Mouse (Mus musculus): ENCODE results near the gene Efs. TPM values are rescaled to one million over a fixed set of nuclear protein-coding genes. Genes with fewer than 3 reads are reported as not detected.

Efs gene
- not detected for total RNA-seq (2023)

DNA sequence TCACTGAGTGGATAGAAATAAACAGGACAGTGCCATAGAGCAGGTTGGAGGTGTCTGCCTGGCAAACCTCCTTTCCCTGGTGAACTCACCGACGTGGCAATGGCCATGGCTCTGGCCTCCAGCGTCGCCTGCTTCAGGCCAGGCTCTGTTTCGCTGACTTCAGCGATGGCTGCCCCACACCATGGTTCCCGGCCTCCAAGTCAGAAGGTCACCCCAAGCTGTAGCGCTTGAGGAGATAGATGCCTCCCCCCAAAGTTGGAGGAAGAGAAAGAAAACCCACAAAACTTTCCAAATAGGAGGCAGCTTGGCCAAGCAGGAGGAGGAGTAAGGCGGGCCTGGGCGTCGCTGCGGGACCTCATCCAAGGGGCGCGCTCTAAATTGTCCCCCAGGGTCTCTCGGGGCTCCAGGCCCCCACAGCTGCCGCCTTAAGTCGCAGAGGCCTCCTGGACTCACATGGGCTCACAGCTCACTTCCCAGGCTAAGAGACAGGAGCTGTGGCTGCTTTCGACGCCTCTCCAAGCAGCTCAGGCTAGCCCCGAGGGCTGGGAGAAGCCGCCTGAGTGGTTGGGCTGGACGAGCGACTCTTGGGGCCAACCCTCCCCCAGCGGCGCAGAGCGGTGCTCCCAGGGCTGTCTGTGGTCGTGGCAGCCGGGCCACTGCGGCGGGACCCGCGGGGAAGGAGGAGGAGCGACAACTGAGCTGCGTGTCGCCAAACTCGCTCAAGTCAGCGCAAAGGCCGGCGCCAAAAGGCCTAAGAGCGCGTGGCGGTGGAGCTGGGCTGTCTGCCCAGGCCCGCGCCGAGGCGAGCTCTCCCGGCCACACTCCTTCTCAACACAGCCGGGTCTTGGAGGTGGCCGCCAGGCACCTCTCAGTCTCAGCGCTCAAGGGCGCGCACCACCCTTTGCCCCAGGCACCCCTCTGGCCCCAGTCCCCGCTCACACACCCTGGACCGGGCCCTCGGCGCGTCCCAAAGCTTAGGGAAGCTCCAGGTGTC, at the start of gene Efs:
Gene Efs (minus strand): TSS at position 778 of the 994 bp plus-strand sequence.

DNA sequence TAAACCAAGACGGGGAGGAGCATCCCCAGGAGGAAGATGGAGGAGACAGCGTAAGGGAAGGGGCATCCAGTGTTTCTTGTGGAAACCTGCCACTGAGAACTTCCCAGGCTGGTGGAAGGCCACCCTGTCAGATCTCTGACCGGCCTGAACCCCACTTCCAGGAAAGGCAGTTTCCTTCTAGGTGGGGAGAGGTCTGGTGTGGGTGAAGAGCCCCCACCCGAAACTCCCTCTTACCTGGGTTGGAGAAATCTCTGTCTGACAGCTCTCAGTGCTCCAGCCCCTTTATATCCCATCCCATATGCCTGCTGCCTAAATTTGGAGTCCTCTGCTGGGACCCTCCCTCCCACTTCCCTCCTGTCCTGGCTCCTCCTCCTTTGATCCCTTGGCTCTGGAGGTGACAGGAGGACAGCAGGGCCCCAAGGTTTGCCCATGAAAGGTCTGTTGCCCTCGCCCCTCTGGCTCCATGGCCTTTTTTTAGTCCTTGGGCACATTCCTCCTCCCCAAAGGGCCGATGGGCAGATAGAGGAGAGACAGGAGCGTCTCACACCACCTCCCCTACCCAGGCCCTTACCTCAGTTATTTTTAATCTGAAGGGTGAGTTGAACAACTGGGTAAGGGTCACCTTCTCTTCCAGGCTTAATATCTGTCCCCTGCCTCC, 40.5 kb upstream of the Efs start, which contains the start of gene Myh6:
Gene Myh6 (minus strand): TSS at position 608 of the 658 bp plus-strand sequence.

DNA sequence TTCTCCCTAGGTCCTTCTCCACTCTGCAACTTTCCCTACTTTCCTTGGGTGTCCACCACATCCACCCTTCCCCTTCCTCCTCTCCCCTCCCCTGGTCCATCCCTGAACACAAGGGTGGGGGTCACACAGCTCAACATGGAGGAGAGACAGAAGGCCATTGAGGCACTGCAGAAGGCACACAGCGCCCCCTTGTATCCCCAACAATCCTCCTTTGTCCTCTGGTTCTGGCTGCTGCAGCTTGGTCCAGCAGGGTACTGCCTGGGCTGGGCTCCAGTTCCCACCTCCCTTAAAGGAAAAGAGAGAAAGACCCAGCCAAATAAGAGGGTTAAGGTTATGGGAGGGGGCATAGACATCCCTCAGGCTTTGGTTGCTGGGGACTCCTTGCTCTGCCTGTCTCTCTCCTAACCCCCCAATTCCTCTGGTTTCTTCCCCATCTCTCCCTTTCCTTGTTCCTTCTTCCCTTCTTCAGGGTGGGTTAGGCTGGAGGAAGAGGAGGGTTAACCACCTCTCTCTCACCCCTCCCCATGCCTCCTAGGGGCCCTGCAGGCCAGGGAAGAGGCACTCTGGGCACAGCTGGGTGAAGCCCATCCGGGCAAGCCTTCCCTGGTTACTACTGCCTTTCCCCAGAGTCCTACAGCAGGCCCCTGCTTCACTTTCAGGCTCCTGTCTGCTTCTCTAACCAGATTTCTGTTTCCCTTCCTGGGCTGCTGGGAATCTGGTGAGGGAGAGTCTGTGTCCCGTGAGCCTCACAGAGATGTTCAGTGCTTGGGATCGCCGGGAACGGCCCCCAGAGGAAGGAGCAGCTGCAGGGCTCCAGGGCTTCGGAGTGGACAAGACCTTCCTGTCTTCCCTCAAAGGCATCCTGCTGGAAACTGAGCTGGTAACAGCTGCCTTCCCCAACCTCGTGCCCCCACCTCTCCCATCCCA, 10.2 kb upstream of the Efs start, which contains the start of gene Cmtm5:
Gene Cmtm5 (plus strand): TSS at position 358 of the 927 bp plus-strand sequence.

DNA sequence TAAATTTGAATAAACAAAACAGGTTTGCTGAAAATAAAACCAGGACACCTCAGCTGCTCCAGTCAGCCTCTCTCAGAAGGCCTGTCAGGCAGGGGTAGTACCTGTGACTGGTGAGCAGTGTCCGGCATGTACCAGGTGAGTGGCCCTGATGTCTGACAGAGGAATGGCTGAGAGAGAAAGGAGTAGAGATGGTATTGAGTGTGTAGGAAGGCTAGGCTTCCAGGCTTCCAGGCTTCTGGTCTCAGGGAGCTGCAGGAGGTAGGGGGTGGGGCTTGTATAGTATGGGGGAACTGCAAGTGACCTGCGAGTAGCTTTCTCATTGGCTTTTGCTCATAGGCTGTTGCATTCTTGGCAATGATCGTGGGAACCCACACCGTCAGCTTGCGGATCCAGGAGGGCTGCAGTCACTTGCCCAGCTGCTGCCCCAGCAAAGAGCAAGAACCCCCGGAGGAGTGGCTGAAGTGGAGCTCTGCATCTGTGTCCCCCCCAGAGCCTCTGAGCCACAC, 6.8 kb upstream of the Efs start, which contains the start of gene Il25:
Gene Il25 (plus strand): TSS at position 51 of the 506 bp plus-strand sequence.

DNA sequence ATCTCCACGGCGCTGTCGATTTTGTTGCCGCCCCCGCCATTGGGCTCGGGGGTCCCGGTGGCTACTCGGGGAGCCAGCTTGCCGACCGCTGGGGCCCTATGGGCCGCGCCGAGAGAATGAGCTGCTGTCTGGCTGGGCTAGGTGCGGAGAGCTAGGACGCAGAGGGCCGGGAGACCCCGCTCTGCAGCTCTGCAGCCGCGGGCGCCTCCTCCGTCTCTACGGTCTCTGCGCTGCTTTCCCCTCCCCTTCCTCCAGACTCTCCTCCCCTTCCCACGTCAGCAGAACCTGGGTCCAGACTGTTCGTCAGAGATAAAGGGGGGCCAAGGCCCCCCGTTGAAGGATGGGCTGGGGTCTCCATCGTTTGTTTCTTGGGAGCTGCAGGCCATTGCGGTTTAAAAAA, 13.0 kb downstream of the Efs start, which contains the start of gene Slc22a17:
Gene Slc22a17 (minus strand): TSS at position 247 of the 400 bp plus-strand sequence.

DNA sequence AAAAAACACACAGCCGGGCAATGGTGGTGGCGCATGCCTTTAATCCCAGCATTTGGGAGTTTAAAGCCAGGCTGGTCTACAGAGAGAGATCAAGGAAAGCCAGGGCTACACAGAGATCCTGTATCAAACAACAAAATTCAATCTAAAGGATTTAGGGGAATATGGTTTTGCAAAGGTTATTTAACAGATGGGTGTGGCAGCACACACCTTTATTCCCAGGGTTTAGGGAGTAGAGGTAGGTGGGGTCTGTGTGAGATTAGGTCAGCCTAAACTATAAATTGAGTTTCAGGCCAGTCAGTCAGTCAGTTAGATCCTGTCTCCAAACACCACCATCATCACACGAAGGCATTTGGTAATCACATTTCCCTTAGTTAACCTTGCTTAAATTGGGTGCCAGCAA, 33.7 kb downstream of the Efs start, which contains the start of gene Pabpn1:
Gene Pabpn1 (plus strand): TSS at position 301 of the 400 bp plus-strand sequence.

DNA sequence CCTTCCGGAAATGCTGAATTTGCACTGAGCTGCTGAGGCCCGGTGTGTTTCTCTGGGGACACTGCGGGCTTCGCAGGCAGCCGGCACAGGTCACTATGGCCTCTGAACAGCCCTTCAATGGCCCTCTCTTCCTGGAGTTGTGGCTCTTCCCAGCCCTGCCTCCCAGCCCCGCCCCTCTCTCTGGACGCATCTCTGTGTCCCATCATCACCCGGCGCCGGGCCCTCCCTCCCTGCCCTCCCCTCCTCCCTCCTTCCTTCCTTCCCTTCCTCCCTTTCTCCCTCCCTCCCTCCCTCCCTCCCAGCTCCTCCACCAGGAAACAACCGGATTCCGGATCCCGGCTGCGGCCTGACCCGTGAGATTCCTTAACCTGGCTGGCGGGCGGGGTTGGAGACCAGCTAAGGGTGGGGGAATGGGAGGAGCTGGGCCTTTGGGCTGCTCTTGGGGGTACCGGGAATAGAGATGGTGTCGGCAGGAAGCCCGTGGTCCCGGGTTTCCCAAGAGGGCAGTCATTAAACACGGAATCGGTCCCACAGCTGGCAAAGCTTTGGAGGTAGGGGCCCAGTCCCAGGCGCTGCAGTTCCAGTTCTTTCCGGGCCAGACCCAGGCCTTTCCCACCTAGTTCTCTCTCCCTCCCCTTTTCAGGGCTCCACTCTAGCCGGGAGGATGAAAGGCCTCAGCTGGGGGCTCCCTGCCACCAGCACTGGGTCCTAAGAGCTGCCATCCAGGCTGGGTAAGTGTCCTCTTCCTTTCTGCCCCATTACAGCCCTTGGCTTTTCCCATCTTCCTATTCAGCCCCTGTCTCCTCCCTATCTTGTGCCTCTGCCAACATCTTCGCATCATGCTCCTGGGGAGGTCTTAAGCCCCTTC, 42.5 kb downstream of the Efs start, which contains the start of the genes Bcl2l2 and Gm20521:
Gene Bcl2l2 (plus strand): TSS at position 224 of the 868 bp plus-strand sequence.
Gene Gm20521 (plus strand): TSS at position 288 of the 868 bp plus-strand sequence.

DNA sequence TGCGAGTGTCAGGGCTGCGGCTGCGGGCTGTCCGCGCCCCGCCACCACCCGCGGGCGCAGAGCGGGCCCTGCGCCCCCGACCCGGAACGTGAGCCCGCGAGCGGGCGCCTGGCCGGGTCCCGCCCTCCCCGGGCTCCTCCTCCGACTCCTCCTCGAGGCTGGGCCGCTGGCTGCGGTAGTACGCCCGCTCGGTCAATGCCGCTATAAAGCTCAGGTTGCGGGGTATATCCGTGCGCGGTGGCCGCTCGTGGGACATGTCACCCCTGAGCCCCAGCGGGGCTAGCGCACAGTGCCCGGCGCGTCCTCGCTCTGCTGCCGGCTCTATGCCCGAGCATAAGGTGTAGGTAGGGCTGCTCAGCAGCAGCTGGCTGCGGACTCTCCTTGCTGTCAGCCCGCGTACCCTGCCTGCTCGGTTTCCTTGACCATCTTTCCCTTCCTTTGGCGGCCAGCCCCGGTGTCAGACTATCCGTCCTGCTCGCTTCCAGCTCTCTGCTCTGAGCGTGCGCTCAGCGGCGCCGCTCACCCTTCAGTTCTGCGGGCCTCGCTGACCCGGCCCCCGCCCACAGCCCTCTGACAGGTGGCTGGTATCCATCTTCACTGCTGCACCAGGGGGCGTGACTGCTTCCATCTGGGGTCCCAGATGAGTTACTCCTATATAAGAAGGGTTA, 48.7 kb downstream of the Efs start, which contains the start of gene Ppp1r3e:
Gene Ppp1r3e (minus strand): TSS at position 503 of the 668 bp plus-strand sequence.

DNA sequence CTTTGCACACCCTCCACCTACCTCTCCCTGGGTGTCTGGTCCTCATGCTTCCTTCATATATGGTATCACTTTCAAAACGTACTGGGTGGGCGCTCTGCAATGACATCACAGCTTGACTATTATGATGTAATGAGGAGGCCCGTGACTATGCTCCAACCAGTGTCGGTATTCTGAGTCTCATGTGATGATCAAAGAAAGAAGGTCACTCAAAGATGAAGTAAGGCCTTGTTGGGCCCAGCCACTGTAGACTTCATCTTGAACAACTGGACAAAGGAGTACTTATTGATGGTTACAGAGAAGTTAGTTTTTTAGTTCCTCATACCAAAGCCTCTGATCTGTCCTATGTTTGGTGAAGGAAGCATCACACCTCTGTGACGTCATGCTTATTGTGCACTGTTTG, 55.1 kb downstream of the Efs start, which contains the start of gene Homez:
Gene Homez (minus strand): TSS at position 101 of the 400 bp plus-strand sequence.

Other genes with a start within 250 kb of the Efs start
- gene 1700123O20Rik, start 239.9 kb downstream of the Efs start, total RNA-seq (2023), result 34.4 TPM
- gene Acin1, start 239.2 kb downstream of the Efs start, total RNA-seq (2023), result 601 TPM
- gene Gm29776, start 227.3 kb downstream of the Efs start, total RNA-seq (2023), result not detected
- not detected for gene Cebpe, start 214.0 kb downstream of the Efs start, total RNA-seq (2023)
- gene Slc7a8, start 144.2 kb downstream of the Efs start, total RNA-seq (2023), result 0.85 TPM
- not detected for gene Rnf212b, start 112.0 kb downstream of the Efs start, total RNA-seq (2023)
- gene Homez, start 55.2 kb downstream of the Efs start, total RNA-seq (2023), result 3.3 TPM
- 17.4 TPM for gene Ppp1r3e, start 48.6 kb downstream of the Efs start, total RNA-seq (2023)
- gene Bcl2l2, start 42.7 kb downstream of the Efs start, total RNA-seq (2023), result 1.4 TPM
- gene Gm20521, start 42.7 kb downstream of the Efs start, total RNA-seq (2023), result not detected
- 243 TPM for gene Pabpn1, start 33.6 kb downstream of the Efs start, total RNA-seq (2023)
- gene Slc22a17, start 13.0 kb downstream of the Efs start, total RNA-seq (2023), result 2.0 TPM
- gene Il25, start 6.6 kb upstream of the Efs start, total RNA-seq (2023), result not detected
- gene Cmtm5, start 10.1 kb upstream of the Efs start, total RNA-seq (2023), result not detected
- not detected for gene Myh6, start 40.8 kb upstream of the Efs start, total RNA-seq (2023)
- not detected for gene Gm17428, start 50.8 kb upstream of the Efs start, total RNA-seq (2023)
- gene Myh7, start 68.5 kb upstream of the Efs start, total RNA-seq (2023), result not detected
- gene Ngdn, start 89.3 kb upstream of the Efs start, total RNA-seq (2023), result 92.5 TPM
- 21.5 TPM for gene Zfhx2, start 166.2 kb upstream of the Efs start, total RNA-seq (2023)
- gene Thtpa, start 168.7 kb upstream of the Efs start, total RNA-seq (2023), result 4.0 TPM
- gene Ap1g2, start 180.5 kb upstream of the Efs start, total RNA-seq (2023), result 104 TPM
- not detected for gene Jph4, start 190.8 kb upstream of the Efs start, total RNA-seq (2023)

Measured in CD4-positive naive resting alpha-beta T cell, adult 76 days (primary cell).